Mouse (Mus musculus) frontal cortex, postnatal 14 days (tissue): ENCODE data around the gene Nipal1.

Source experiments
- DNase-seq, 2 experiments: peaks; one replicate each; pipeline ENCODE4 v3.0.0; 2022; ENCODE audit warnings: low spot score in 2 of 2

Nipal1 gene

GRCm38 (mm10) chr5:72647418-72647907 is at the start of gene Nipal1:
Gene Nipal1, plus strand, starts transcription at chr5:72647795.
- DNase-seq = peak in 1 of 2 experiments; percentile 9

- DNase-seq = no peak
These were observed 46.6 kb upstream of the Nipal1 start for GRCm38 (mm10) chr5:72601006-72601405.

- no peak for DNase-seq
These were observed 44.5 kb upstream of the Nipal1 start for GRCm38 (mm10) chr5:72603138-72603537.

DNA sequence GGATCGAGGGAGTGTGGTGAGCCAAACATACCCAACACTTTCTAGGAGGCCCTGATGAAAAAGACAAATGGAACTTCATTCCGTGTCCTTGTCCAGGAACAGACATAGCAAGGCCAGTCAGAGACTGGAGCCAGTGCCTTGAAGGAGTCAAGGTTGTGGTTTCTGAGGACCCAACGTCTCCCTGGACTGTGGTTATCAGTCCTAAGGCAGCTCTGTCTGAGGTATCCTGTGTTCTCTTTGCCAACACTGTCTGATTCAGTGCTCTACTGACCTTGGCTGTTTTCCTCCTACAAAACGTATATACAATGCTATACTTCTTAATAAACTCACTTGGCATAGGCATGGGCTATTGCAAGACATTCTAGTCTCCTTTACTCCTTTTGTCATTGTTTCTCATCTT is 30.2 kb upstream of the Nipal1 start:
- DNase-seq = no peak

DNA sequence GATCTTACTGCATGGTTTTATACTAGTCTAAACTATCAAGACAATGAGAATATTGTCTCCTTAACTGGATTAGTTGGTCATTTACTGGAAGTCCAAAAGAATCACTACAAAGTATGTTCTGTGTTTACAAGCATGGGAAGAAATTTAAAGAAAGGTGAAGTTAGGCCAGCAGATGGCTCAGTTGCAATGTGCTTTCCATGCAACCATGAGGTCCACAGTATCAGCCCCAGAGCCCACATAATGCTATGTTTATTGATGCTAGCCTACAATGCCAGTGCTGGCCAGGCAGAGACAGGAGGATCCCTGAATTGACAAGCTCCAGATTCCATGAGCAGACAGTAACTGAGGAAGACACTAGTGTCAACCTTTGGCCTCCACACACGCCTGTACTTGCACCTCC is 26.6 kb upstream of the Nipal1 start:
- DNase-seq = no peak

- no peak for DNase-seq
These were observed 17.6 kb upstream of the Nipal1 start for GRCm38 (mm10) chr5:72630026-72630425.

DNA sequence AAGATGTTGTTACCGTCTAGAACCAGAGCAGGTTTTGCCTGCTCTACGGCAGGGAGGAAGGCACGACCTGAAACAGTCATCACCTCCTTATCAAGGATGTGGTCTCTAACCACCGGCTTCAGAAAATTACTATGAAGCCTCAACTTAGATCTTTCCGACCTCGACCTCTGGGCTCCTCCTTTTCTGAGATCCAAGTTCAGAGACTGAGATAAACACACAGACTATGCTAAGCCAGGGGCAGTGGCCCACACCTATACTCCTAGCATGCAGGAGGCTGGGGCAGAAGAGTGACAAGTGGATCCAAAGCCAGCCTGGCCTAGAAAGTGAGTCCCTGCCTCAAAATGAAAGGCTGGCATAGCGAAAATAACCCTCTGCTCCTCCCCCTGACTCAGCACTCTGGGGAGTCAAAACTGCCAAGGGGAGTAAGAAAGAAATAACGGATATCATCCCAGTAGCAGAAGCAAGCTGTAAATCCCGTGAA is 12.8 kb upstream of the Nipal1 start:
- DNase-seq = no peak

- DNase-seq = no peak
These were observed 11.5 kb upstream of the Nipal1 start for GRCm38 (mm10) chr5:72636122-72636521.

DNA sequence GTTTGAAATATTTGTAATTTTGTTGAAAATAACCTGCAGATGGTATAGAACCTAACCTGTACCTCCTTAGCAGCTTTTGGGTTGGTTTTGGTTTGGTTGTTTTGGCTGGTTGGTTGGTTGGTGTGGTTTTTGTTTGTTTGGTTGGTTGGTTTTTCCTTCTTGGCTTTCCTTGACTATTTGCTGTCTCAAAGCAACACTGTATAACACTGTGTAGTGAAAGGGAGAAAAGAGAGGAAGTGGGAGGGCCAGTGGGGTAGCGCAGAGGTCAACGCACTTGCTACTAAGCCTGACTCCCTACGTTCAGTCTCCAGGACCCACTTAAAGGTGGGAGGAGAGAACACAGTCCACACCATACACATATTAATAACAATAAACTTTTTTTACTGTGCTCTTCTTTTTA is 11.0 kb upstream of the Nipal1 start:
- DNase-seq = no peak

DNA sequence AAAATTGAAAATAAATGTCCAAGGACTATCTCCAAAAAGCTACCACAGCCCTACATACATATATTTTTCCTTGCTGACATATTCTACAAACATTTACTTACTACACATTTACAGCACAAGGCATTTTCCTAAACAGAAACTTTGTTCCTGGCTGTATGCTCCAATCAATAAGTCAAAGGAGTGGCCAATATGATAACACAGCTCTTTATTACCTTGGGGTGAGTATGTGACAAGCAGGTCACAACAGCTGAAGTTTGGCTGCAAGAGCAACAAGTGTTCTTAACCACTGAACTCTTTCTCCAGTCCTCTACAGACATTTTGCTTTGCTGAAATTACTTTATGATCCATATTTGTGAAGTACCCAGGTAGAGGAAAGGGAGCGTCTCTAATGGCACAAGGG is 7.5 kb upstream of the Nipal1 start:
- no peak for DNase-seq

GRCm38 (mm10) chr5:72643655-72644054 is 3.9 kb upstream of the Nipal1 start:
- DNase-seq = no peak

DNA sequence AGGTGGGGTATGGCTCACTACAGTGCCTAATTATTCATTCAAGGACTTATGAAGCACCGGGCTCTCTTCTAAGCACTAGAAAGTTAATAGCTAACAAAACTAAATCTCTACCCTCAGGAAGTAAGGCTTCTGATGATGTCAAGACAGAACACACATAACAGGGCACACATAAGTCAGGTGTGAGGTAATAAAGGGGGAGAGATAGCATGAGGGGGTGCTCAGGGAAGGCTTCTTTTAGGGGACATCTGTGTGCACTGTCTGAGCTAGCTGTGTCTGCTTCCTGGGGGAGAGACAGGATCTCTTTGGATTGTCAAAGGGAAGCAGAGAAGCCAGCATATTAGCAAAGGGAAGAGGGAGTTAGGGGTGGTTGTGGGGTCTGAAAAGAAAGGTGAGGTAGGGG is 3.4 kb upstream of the Nipal1 start, which contains the start of gene Cnga1:
TSS of gene Cnga1 (minus strand) at position 101 of the 400 bp plus-strand sequence.
- no peak for DNase-seq

DNA sequence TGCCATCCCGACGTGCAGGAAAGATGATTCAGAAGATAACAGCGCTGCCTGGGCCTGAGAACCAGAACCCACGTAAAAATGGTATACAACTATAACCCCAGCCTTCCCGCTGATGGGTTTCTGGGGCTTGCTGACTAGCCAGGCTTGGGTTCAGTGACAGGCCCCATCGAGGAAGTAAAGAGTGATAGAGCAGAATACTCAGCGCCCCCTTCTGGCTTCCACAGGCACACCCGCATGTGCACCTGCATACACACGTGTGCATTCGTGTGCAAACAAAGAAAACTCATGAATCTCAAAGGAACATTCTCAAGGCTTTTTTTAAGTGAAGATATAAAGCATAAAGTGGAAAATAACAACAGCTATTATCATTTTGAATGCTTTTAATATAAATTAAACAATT is 1.5 kb upstream of the Nipal1 start:
- DNase-seq = no peak

GRCm38 (mm10) chr5:72646996-72647395 is 599 bp upstream of the Nipal1 start:
- DNase-seq = no peak

DNA sequence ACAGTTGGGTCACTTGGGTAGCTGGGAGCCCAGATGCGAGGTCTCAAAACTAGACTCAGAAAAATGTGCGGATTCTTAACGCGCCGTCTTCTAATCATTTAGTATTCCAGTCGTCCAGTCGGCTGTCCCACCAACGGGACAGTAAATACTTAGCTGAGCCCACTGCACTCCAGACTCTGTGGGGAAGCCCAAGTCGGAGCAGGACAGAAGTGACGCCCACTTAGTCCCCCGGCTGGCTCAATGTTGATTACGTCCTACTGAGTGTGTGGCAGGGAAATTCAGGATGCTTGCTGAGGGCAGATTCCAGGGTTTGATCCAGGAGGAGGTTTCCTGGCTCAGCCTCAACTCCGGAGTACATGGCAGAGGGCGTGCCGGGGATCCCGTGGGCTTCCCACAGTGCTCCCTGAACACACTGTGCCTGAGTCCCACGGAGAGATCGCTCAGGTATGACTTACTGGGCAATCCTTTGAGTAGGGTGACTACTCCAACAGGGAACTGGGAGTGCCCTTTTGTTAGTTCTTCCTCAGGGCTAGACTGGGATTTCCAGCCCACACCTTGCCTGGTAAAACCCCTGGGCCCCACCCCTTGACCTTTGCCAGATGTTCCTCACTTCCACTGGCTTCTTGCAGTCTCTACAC is 482 bp downstream of the Nipal1 start:
- no peak for DNase-seq

- DNase-seq = no peak
These were observed 1.6 kb downstream of the Nipal1 start for GRCm38 (mm10) chr5:72648987-72649735.

- DNase-seq = no peak
These were observed 5.6 kb downstream of the Nipal1 start for GRCm38 (mm10) chr5:72653068-72653674.

DNA sequence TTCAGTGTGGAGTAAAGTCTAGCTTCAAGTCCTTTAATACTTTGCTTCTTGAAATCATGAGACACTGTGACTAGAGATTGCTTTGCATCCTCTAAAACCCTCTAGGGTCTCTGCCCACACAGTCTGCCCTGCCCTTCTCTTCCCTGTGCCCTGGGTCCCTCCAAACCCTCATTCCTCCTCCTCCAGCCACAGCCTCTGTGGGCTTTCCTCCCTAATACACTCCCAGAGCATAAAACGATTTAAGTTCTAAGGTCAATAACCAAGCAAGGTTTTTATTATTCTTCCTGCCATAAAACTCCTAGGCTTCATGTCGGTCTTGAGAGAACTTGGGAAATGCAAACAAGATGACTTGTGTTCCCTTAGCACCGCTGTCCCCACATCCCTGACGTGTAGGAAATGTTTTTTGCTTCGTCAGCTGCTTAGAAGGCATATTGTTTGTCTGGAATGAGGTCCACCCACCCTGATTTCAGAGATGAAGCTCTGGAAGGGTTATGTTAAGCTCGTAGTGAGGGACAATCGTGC is 8.7 kb downstream of the Nipal1 start:
- DNase-seq = no peak

- no peak for DNase-seq
These were observed 10.8 kb downstream of the Nipal1 start for GRCm38 (mm10) chr5:72658375-72658774.

DNA sequence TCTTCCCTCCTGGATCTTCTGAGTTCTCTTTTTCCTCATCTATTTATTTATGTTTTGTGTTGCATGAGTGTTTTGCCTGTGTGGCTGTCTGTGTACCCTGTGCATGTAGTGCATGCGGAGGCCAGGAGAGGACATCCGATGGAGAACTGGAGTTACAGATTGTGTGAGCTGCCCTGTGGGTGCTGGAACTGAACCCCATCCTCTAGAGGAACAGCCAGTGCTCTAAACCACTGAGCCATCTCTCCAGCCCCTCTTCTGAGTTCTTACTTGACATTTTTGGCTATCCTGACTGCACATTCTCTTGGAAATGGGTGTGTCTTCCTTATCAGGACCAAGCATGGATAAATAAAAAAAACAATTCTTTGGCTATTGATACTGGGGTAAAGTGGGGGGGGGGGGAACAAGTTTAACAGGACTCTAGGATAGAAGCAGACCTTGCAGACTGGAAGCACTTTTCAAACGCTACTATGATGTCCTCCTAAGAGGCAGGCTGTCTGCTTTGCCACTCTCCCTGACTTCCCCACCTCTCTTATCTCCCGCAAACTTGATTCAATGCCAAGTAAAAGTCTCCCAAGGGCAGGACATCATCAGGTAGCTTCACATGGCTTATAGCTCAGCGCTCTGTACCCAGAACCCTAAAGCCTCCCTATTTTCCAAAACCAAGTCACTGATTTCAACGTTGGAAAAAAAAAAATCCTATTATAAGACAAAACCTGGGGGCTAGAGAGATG is 13.6 kb downstream of the Nipal1 start:
- no peak for DNase-seq

- DNase-seq = no peak
These were observed 16.5 kb downstream of the Nipal1 start for GRCm38 (mm10) chr5:72664126-72664525.

GRCm38 (mm10) chr5:72664854-72665253 is 17.3 kb downstream of the Nipal1 start:
- no peak for DNase-seq
